Mouse (Mus musculus) forebrain, postnatal 0 days (tissue): Measurements from ENCODE around the gene Gstk1. TPM values are rescaled to one million over a fixed set of nuclear protein-coding genes. Genes with fewer than 3 reads are reported as not detected.

Experiments used
- ATAC-seq: fragments of 200-750 bp; cut with Nextera tagmentation; 2 replicates; pipeline ENCODE4 v1.8.0; 2017; ENCODE audit warnings: mild to moderate bottlenecking, moderate library complexity
- DNase-seq: peaks from one replicate; pipeline ENCODE4 v3.0.0-alpha.2; 2015
- H3K27ac ChIP-seq: fragments of 300-500 bp; sonication (generic); 2 replicates; pipeline ENCODE4 v1.5.1; 2014; ENCODE audit warnings: low read depth, mild to moderate bottlenecking, antibody characterized with exemption, low read length, moderate library complexity, mixed read lengths
- H3K27me3 ChIP-seq: fragments of 300-500 bp; sonication (generic); 2 replicates; pipeline ENCODE4 v1.6.1; 2014; ENCODE audit warnings: mild to moderate bottlenecking, low read length, mixed read lengths; ENCODE audit not compliant: insufficient read depth
- H3K36me3 ChIP-seq: fragments of 300-500 bp; sonication (generic); 2 replicates; pipeline ENCODE4 v1.6.1; 2014; ENCODE audit warnings: mild to moderate bottlenecking, moderate library complexity; ENCODE audit not compliant: insufficient read depth
- H3K4me1 ChIP-seq: fragments of 300-500 bp; sonication (generic); 2 replicates; pipeline ENCODE4 v1.6.1; 2014; ENCODE audit warnings: antibody characterized with exemption; ENCODE audit not compliant: insufficient read depth
- H3K4me2 ChIP-seq: fragments of 300-500 bp; sonication (generic); 2 replicates; pipeline ENCODE4 v1.6.1; 2014; ENCODE audit warnings: low read depth, mild to moderate bottlenecking, moderate library complexity
- H3K4me3 ChIP-seq: fragments of 300-500 bp; sonication (generic); 2 replicates; pipeline ENCODE4 v1.5.1; 2014; ENCODE audit warnings: low read depth, low read length, mixed read lengths
- H3K9ac ChIP-seq: fragments of 300-500 bp; sonication (generic); 2 replicates; pipeline ENCODE4 v1.6.1; 2014; ENCODE audit warnings: mild to moderate bottlenecking
- H3K9me3 ChIP-seq: fragments of 300-500 bp; sonication (generic); 2 replicates; pipeline ENCODE4 v1.6.1; 2016; ENCODE audit warnings: low read length
- CTCF ChIP-seq: sonication (generic); IDR thresholded peaks from 2 replicates; pipeline ENCODE4 v1.5.1; 2016; ENCODE audit warnings: antibody characterized with exemption, control low read depth, low read depth
- WGBS: fragments of 180-500 bp; shearing (Covaris S2); extraction: QIAGEN DNeasy Blood & Tissue Kit; methylation state at CpG from one replicate; pipeline ENCODE4 v1.1.7; 2014; 5-methylcytosine and 5-hydroxymethylcytosine counted together
- polyA plus RNA-seq: library from polyadenylated mRNA; unstranded; fragments of >200 nt; fragmentation: Nextera tagmentation; extraction: Ambion mirVana; gene quantifications from 2 replicates; pipeline ENCODE4 v1.2.1, GENCODE M21; 2015
- total RNA-seq: library from RNA; depleted of rRNA; stranded (reverse); fragments of >200 nt; gene quantifications from 2 replicates; pipeline ENCODE4 v1.2.3, GENCODE M21; 2014

Gene Gstk1
- total and polyA plus RNA-seq, 2 experiments from 2014 or later = 7.3 to 9.4 TPM

GRCm38 (mm10) chr6:42253103-42253502 lies 7.4 kb downstream of the Gstk1 start:
- Histone ChIP-seq H3K9me3 (no peaks in the 10 kb centered on the region), H3K27ac (no peak overlapping the region), H3K4me3 (no peak overlapping the region), H3K36me3 (no peaks in the 10 kb centered on the region), H3K27me3 (no peaks in the 10 kb centered on the region), H3K4me1 (no peaks in the 10 kb centered on the region), H3K4me2 (no peak overlapping the region), H3K9ac (no peak overlapping the region)
- DNase-seq (no peak), ATAC-seq (peak; percentile 25; the same call in 1 of the 2 replicates)
- WGBS = 44% methylated on average over 2 of the region's 2 CpGs
- TF ChIP-seq CTCF = no peak

GRCm38 (mm10) chr6:42257303-42257863 lies 11.6 kb downstream of the Gstk1 start:
- DNase-seq (peak; percentile 62), ATAC-seq (peak; percentile 65; the same call in 1 of the 2 replicates)
- H3K9me3 ChIP-seq = no peaks in the 10 kb centered on the region
- H3K27me3 ChIP-seq = no peaks in the 10 kb centered on the region
- WGBS = 18% methylated on average over 11 of the region's 11 CpGs
- no peak overlapping the region for H3K4me2 ChIP-seq
- H3K36me3 ChIP-seq = no peaks in the 10 kb centered on the region
- no peak overlapping the region for H3K9ac ChIP-seq
- peak; percentile 68 for TF ChIP-seq CTCF
- no peak overlapping the region for H3K27ac ChIP-seq
- no peak overlapping the region for H3K4me3 ChIP-seq
- no peaks in the 10 kb centered on the region for H3K4me1 ChIP-seq

GRCm38 (mm10) chr6:42260430-42260829 lies 14.7 kb downstream of the Gstk1 start:
- Histone ChIP-seq H3K9me3 (no peaks in the 10 kb centered on the region), H3K4me1 (no peaks in the 10 kb centered on the region), H3K27ac (no peak overlapping the region), H3K9ac (no peak overlapping the region), H3K36me3 (no peaks in the 10 kb centered on the region), H3K4me2 (no peak overlapping the region), H3K27me3 (no peaks in the 10 kb centered on the region), H3K4me3 (no peak overlapping the region)
- TF ChIP-seq CTCF = no peak
- DNase-seq (no peak), ATAC-seq (no peak)
- 75% methylated on average over 6 of the region's 6 CpGs for WGBS

- H3K27ac ChIP-seq = no peak within 1 kb of the TSS
- no peak within 1 kb of the TSS for H3K4me3 ChIP-seq
- no peaks in the 10 kb centered on the region for H3K4me1 ChIP-seq
- DNase-seq = no peak
- no peak within 1 kb of the TSS for H3K4me2 ChIP-seq
- ATAC-seq = no peak
- no peaks in the 10 kb centered on the region for H3K36me3 ChIP-seq
- no peak within 1 kb of the TSS for H3K9ac ChIP-seq
- 24% methylated on average over 20 of the region's 20 CpGs for WGBS
- H3K9me3 ChIP-seq = no peaks in the 10 kb centered on the region
- no peak for TF ChIP-seq CTCF
- H3K27me3 ChIP-seq = no peaks in the 10 kb centered on the region
Observed at GRCm38 (mm10) chr6:42261524-42262170, 15.9 kb downstream of the Gstk1 start, which contains the start of gene Tmem139. TSS of gene Tmem139 (plus strand) at chr6:42261970.

GRCm38 (mm10) chr6:42264626-42265312 lies 19.0 kb downstream of the Gstk1 start, which contains the start of gene Casp2:
TSS of gene Casp2 (plus strand) at chr6:42264985.
- H3K4me1 ChIP-seq = no peaks in the 10 kb centered on the region
- peaks cover 24% of the 10 kb centered on the region for H3K36me3 ChIP-seq
- peak within 1 kb of the TSS; percentile 82 for H3K4me2 ChIP-seq
- ATAC-seq (peak; percentile 99), DNase-seq (peak; percentile 100)
- no peaks in the 10 kb centered on the region for H3K27me3 ChIP-seq
- peak within 1 kb of the TSS; percentile 90 for H3K9ac ChIP-seq
- peak within 1 kb of the TSS; percentile 90 for H3K27ac ChIP-seq
- H3K9me3 ChIP-seq = no peaks in the 10 kb centered on the region
- peak within 1 kb of the TSS; percentile 93 for H3K4me3 ChIP-seq
- TF ChIP-seq CTCF = peak; percentile 95
- WGBS = under 1% methylated on average over 51 of the region's 51 CpGs

- H3K9me3 ChIP-seq = no peaks in the 10 kb centered on the region
- ATAC-seq (no peak), DNase-seq (no peak)
- H3K4me3 ChIP-seq = peak overlapping the region; percentile 93
- H3K9ac ChIP-seq = peak overlapping the region; percentile 90
- no peaks in the 10 kb centered on the region for H3K27me3 ChIP-seq
- H3K36me3 ChIP-seq = peaks cover 30% of the 10 kb centered on the region
- H3K4me1 ChIP-seq = no peaks in the 10 kb centered on the region
- no peak for TF ChIP-seq CTCF
- H3K27ac ChIP-seq = peak overlapping the region; percentile 90
- WGBS = under 1% methylated on average over 21 of the region's 21 CpGs
- H3K4me2 ChIP-seq = peak overlapping the region; percentile 82
Observed at GRCm38 (mm10) chr6:42265391-42266330, 19.9 kb downstream of the Gstk1 start.
